Mouse (Mus musculus) liver, embryonic 14.5 days (tissue): ENCODE results near the gene Wipf2.

Source experiments
- CTCF ChIP-seq: IDR thresholded peaks from 2 replicates; pipeline ENCODE4 v1.5.1; 2016; ENCODE audit warnings: antibody characterized with exemption, low read depth, control low read depth
- EP300 ChIP-seq: IDR thresholded peaks from 2 replicates; pipeline ENCODE4 v1.6.1; 2016; ENCODE audit warnings: antibody characterized with exemption, low read depth

DNA sequence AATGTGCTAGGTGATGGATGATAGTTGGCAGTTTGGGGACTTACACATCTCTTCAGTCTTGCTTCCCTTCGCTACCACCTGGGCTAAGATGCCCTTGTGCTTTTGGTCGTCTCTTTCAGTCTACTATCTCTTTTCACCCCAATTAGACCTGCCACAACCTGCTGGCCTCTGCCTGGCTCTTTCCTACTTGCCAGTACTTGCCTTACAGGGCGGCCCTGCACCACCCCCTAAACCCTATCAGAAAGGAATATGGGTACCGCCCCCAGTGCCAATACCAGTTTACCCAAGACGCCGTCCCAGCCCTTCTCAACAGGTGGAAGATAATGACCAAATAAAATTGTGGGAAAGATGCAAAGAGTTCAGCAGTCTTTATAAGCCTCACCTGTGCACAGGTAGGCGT, 27.3 kb upstream of the Wipf2 start:
- TF ChIP-seq CTCF (no peak), EP300 (no peak)
